Mouse (Mus musculus): ENCODE results near the gene 4430402I18Rik. TPM values are rescaled to one million over a fixed set of nuclear protein-coding genes. Genes with fewer than 3 reads are reported as not detected.
"Not testable (repeated sequence)": the region's sequence is repeated elsewhere in the genome, so short reads cannot be mapped to it uniquely, and the experiment has no call there.

Gene 4430402I18Rik
- 0.72 and 1.7 TPM in 2 replicates for polyA plus RNA-seq (2015; fragmentation: Nextera tagmentation; extraction: Ambion mirVana)

- H3K36me3 ChIP-seq: no peaks in the 10 kb centered on the region
- H3K9me3 ChIP-seq: no peaks in the 10 kb centered on the region
- no peak within 1 kb of the TSS for H3K27ac ChIP-seq (replicated peaks)
- no peak for ATAC-seq (ENCODE audit: low FRiP score, low read depth)
- no peak within 1 kb of the TSS for H3K9ac ChIP-seq
- peak within 1 kb of the TSS; percentile 39 for H3K4me2 ChIP-seq
- H3K27me3 ChIP-seq: no peaks in the 10 kb centered on the region
- H3K4me1 ChIP-seq (replicated peaks): peaks cover 29% of the 10 kb centered on the region
- 7% methylated on average over 11 of the region's 11 CpGs for WGBS
- no peak within 1 kb of the TSS for H3K4me3 ChIP-seq
Measured at GRCm38 (mm10) chr19:28967652-28968051, at the start of gene 4430402I18Rik. 4430402I18Rik (minus strand) TSS chr19:28967800.

- Histone ChIP-seq H3K4me3 (no peak overlapping the region), H3K36me3 (peaks cover 56% of the 10 kb centered on the region), H3K4me2 (no peak overlapping the region), H3K9ac (no peak overlapping the region), H3K9me3 (no peaks in the 10 kb centered on the region), H3K27ac (replicated peaks) (no peak overlapping the region), H3K4me1 (replicated peaks) (no peaks in the 10 kb centered on the region), H3K27me3 (no peaks in the 10 kb centered on the region)
- ATAC-seq (ENCODE audit: low FRiP score, low read depth): no peak
- 89% methylated on average over 5 of the region's 5 CpGs for WGBS
Measured at GRCm38 (mm10) chr19:29016786-29017185, 49.2 kb upstream of the 4430402I18Rik start.

- H3K9ac ChIP-seq: no peak overlapping the region
- H3K4me1 ChIP-seq (replicated peaks): no peaks in the 10 kb centered on the region
- H3K4me2 ChIP-seq: no peak overlapping the region
- no peak overlapping the region for H3K4me3 ChIP-seq
- no peak overlapping the region for H3K27ac ChIP-seq (replicated peaks)
- no peaks in the 10 kb centered on the region for H3K27me3 ChIP-seq
- H3K9me3 ChIP-seq: no peaks in the 10 kb centered on the region
- WGBS: 92% methylated on average over 5 of the region's 5 CpGs
- no peak for ATAC-seq (ENCODE audit: low FRiP score, low read depth)
- peaks cover 56% of the 10 kb centered on the region for H3K36me3 ChIP-seq
Measured at GRCm38 (mm10) chr19:29016204-29016765, 48.7 kb upstream of the 4430402I18Rik start.

GRCm38 (mm10) chr19:29015410-29016203 is 48.0 kb upstream of the 4430402I18Rik start:
- Histone ChIP-seq H3K4me3 (no peak overlapping the region), H3K36me3 (peaks cover 56% of the 10 kb centered on the region), H3K4me2 (no peak overlapping the region), H3K4me1 (replicated peaks) (no peaks in the 10 kb centered on the region), H3K27ac (replicated peaks) (no peak overlapping the region), H3K9ac (no peak overlapping the region), H3K9me3 (no peaks in the 10 kb centered on the region), H3K27me3 (no peaks in the 10 kb centered on the region)
- ATAC-seq (ENCODE audit: low FRiP score, low read depth): no peak
- WGBS: 88% methylated on average over 8 of the region's 8 CpGs

DNA sequence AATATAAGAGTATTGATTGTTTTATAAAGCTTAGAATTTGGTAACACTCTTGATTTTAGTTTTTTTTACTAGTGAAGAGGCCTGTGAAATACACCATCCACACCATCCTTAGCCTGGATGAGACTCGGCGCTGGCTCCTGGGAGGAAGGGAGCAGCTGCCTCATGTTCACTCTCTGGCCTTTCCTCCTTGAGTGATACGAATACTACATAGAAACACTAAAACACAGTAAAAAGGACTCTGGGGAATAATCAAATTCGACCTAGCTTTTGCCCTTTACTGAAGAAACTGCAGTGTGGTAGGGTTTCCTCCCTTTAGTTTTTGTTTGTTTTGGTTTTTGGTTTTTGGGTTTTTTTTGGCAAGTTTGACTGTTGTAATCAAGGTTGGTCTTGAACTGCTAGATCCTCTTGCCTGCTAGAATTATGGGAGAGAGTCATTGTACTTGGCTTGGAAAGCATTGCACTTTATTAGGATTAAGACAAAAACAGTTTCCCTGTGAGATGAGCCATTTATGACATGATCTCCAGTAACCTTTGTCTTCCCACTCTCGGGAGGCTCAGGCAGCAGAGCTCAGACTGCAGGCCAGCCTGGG is 47.0 kb upstream of the 4430402I18Rik start:
- 88% methylated on average over 5 of the region's 5 CpGs for WGBS
- Histone ChIP-seq H3K9ac (no peak overlapping the region), H3K4me2 (no peak overlapping the region), H3K36me3 (peaks cover 48% of the 10 kb centered on the region), H3K27me3 (no peaks in the 10 kb centered on the region), H3K27ac (replicated peaks) (no peak overlapping the region), H3K9me3 (no peaks in the 10 kb centered on the region), H3K4me3 (no peak overlapping the region), H3K4me1 (replicated peaks) (no peaks in the 10 kb centered on the region)
- no peak for ATAC-seq (ENCODE audit: low FRiP score, low read depth)

- Histone ChIP-seq H3K9ac (no peak overlapping the region), H3K27ac (replicated peaks) (no peak overlapping the region), H3K4me1 (replicated peaks) (no peaks in the 10 kb centered on the region), H3K36me3 (peaks cover 53% of the 10 kb centered on the region), H3K27me3 (no peaks in the 10 kb centered on the region), H3K4me3 (no peak overlapping the region), H3K9me3 (no peaks in the 10 kb centered on the region), H3K4me2 (no peak overlapping the region)
- no peak for ATAC-seq (ENCODE audit: low FRiP score, low read depth)
- WGBS: 88% methylated on average over 12 of the region's 12 CpGs
Measured at GRCm38 (mm10) chr19:29011355-29011990, 43.9 kb upstream of the 4430402I18Rik start.

- no peak overlapping the region for H3K4me3 ChIP-seq
- no peaks in the 10 kb centered on the region for H3K9me3 ChIP-seq
- H3K4me2 ChIP-seq: no peak overlapping the region
- no peak for ATAC-seq (ENCODE audit: low FRiP score, low read depth)
- H3K9ac ChIP-seq: no peak overlapping the region
- 96% methylated on average over 11 of the region's 11 CpGs for WGBS
- H3K4me1 ChIP-seq (replicated peaks): no peaks in the 10 kb centered on the region
- peaks cover 42% of the 10 kb centered on the region for H3K36me3 ChIP-seq
- no peaks in the 10 kb centered on the region for H3K27me3 ChIP-seq
- H3K27ac ChIP-seq (replicated peaks): no peak overlapping the region
Measured at GRCm38 (mm10) chr19:29009046-29009445, 41.4 kb upstream of the 4430402I18Rik start.

DNA sequence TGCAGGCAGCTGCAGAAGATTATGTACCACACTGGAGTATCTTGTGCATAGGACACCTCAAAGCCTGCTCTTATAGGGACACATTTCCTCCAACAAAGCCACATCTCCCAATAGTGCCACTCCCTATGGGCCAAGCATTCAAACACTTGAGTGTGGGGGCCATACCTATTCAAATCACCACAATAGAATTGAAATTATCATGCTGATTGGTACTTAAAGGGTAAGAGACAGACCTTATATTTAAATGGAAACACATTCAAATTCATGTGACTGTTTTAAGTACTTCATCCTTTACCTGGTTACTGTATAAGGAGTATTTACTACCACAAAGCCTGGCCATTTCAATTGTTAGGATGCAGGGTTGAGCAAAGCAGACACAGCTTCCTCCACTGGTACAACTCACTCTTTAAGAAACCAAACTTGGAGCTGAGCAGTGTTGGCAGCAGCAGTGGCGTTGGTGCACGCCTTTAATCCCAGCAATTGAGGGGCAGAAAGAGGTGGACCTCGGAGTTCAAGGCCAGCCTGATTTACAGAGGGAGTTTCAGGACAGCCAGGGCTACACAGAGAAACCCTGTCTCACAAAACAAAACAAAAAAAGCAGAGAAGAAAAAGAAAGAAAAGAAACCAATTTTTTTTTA is 40.6 kb upstream of the 4430402I18Rik start:
- H3K27me3 ChIP-seq: no peaks in the 10 kb centered on the region
- ATAC-seq (ENCODE audit: low FRiP score, low read depth): no peak
- no peaks in the 10 kb centered on the region for H3K9me3 ChIP-seq
- no peak overlapping the region for H3K9ac ChIP-seq
- peaks cover 41% of the 10 kb centered on the region for H3K36me3 ChIP-seq
- no peak overlapping the region for H3K4me3 ChIP-seq
- 92% methylated on average over 3 of the region's 3 CpGs for WGBS
- H3K4me1 ChIP-seq (replicated peaks): no peaks in the 10 kb centered on the region
- H3K4me2 ChIP-seq: no peak overlapping the region
- H3K27ac ChIP-seq (replicated peaks): no peak overlapping the region

GRCm38 (mm10) chr19:29000321-29000720 is 32.7 kb upstream of the 4430402I18Rik start:
- not testable (repeated sequence) for H3K4me3 ChIP-seq; ATAC-seq (ENCODE audit: low FRiP score, low read depth); H3K4me2 ChIP-seq; H3K9me3 ChIP-seq; H3K27ac ChIP-seq (replicated peaks); H3K27me3 ChIP-seq; H3K9ac ChIP-seq; H3K4me1 ChIP-seq (replicated peaks)
- 96% methylated on average over 16 of the region's 16 CpGs for WGBS
- H3K36me3 ChIP-seq: peaks cover 45% of the 10 kb centered on the region

DNA sequence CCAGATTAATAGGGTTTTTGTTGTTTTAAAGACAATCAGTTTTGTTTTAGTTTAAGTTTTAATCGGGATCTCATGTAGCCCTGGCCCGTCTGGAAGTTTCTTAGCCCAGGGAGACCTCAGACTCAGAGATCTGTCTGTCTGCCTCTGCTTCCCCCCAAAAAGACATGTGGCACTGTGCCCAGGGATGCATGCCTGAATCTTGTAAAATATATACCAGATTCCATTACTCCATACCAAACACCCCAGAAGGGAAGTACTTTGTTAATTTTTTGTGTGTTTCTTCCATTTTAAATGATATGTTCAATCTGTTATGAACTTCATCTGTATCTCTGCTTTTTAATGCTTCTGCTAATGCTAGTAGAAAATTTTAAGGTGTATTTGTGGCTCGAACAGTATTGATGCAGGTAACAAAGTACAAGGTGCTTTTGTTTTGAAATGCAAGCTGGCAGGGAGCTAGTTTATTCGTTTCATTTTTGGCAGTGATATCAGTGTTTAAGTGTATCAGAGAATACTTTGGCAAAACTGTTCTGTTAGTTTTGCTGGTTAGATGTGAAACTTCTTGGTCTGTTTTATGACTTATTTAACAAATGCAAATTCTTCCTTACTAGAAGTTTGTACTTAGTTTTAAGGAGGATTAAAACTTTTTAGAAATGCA is 30.5 kb upstream of the 4430402I18Rik start:
- no peaks in the 10 kb centered on the region for H3K4me1 ChIP-seq (replicated peaks)
- no peak for ATAC-seq (ENCODE audit: low FRiP score, low read depth)
- H3K9ac ChIP-seq: no peak overlapping the region
- no peak overlapping the region for H3K4me2 ChIP-seq
- H3K27ac ChIP-seq (replicated peaks): no peak overlapping the region
- no peak overlapping the region for H3K4me3 ChIP-seq
- peaks cover 45% of the 10 kb centered on the region for H3K36me3 ChIP-seq
- no peaks in the 10 kb centered on the region for H3K9me3 ChIP-seq
- WGBS: 89% methylated on average over 4 of the region's 4 CpGs
- H3K27me3 ChIP-seq: no peaks in the 10 kb centered on the region

GRCm38 (mm10) chr19:28995366-28995765 is 27.8 kb upstream of the 4430402I18Rik start:
- no peak overlapping the region for H3K4me2 ChIP-seq
- H3K36me3 ChIP-seq: peaks cover 22% of the 10 kb centered on the region
- peaks cover 9% of the 10 kb centered on the region for H3K4me1 ChIP-seq (replicated peaks)
- H3K9me3 ChIP-seq: no peaks in the 10 kb centered on the region
- no peak overlapping the region for H3K4me3 ChIP-seq
- no peaks in the 10 kb centered on the region for H3K27me3 ChIP-seq
- WGBS: 92% methylated on average over 5 of the region's 5 CpGs
- ATAC-seq (ENCODE audit: low FRiP score, low read depth): no peak
- no peak overlapping the region for H3K9ac ChIP-seq
- H3K27ac ChIP-seq (replicated peaks): 0 out of 2 replicates have a peak overlapping the region, but pooled peaks have one; percentile 11

Measured in hindbrain, embryonic 15.5 days (tissue).